Mouse (Mus musculus) myocyte (in vitro differentiated cells): ENCODE results near the gene Mta3.

Experiments
- POLR2A ChIP-seq: IDR thresholded peaks from one replicate; pipeline ENCODE4 v1.6.1; 2011; ENCODE audit warnings: low read depth, mild to moderate bottlenecking, control low read depth, moderate library complexity; ENCODE audit not compliant: insufficient read length
- REST ChIP-seq: IDR thresholded peaks from one replicate; pipeline ENCODE4 v1.6.1; 2011; ENCODE audit warnings: mild to moderate bottlenecking, control low read depth, moderate library complexity; ENCODE audit not compliant: insufficient read depth, insufficient read length

DNA sequence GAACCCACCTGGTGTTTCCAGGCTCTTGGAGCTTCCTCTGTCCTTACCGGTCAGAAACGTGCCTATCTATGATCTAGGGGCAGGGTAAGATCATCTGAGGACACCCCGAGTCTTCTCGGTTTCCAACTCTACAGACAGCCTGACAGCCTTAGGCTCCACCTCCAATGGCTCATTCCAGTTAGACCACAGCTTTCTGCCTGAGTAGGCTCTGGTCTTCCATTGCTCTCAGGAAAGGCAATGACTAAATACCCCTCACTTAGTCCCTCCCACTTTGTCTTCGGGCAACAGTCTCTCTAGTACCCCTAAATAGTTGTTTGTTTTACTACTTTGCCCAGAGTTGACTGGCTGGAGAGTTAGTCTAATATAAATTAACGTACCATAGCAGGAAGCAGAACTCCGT, 111.0 kb downstream of the Mta3 start:
- TF ChIP-seq REST, result no peak
- no peak for TF ChIP-seq POLR2A
